In the genomic region with DNA sequence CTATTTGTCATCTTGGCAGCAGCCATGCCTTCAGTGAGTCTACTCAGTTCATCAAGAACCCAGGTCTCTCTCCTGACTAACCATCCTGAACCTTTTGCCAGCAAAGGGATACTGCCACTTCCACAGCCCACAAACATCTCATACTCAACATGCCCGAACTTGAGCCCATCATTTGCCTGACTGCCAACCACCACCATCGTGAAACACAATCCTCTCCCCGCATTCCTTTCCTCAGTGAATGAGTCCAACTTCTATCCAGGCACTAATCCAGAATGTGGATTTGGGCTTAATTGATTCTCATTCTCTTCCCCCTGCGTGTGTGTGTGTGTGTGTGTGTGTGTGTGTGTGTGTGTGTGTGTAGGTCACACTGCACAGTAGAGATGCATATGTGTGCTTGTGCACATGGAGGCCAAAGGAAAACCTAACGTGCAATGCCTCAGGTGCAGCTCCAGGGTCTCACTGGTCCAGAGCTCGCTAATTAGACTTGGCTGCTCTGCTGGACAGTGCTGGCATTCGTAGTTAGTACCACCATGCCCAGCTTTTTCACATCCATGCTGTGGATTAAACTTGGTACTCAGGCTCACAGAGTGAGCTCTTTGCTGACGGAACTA, we compare ENCODE assay signal across 15 mouse cellular contexts.
DNase-seq lines count a peak whose midpoint lies in the region; ATAC-seq and TF ChIP-seq lines count a peak whose summit lies in the region.
"Had no signal": no experiment of that assay in that cellular context is flagged by ENCODE, and none has a peak within 500 bp of the region (broad histone marks: within the 10 kb centered on the region; RNA-seq: fewer than 3 reads in every experiment).

No protein-coding gene starts in this region.

- no peak overlapping the region for H3K4me3 ChIP-seq in heart, embryonic 10.5 days
- no peak overlapping the region for H3K4me3 ChIP-seq in midbrain, embryonic 15.5 days
- no peak overlapping the region for H3K4me3 ChIP-seq in midbrain, postnatal 0 days (ENCODE audit: low read depth, low read length)
- H3K4me3 ChIP-seq in embryonic fibroblast, embryonic 13.5 days (ENCODE audit: insufficient read depth, low read length): no peak overlapping the region
- H3K4me3 ChIP-seq: limb, embryonic 12.5 days had no signal

- peak; percentile 47 for DNase-seq in heart, embryonic 10.5 days (ENCODE audit: low spot score)
- DNase-seq in heart, postnatal 10 days: no peak
- no peak for DNase-seq in midbrain, postnatal 0 days (ENCODE audit: low spot score)
- DNase-seq in gastrocnemius, postnatal 14 days: no peak
- DNase-seq in adrenal gland, adult 18-20 months (ENCODE audit: low spot score in 2 of 2): no peak
- DNase-seq: cerebellum, adult 9-10 months; heart, postnatal 36 days; kidney, postnatal 36 days; lung, adult 18-20 months; lung, postnatal 4 days; right cerebral cortex, adult 18-20 months had no signal

- H3K4me2 ChIP-seq in midbrain, embryonic 15.5 days: no peak overlapping the region
- no peak overlapping the region for H3K4me2 ChIP-seq in midbrain, postnatal 0 days (ENCODE audit: low read depth, low read length, poor library complexity, severe bottlenecking)
- H3K4me2 ChIP-seq: limb, embryonic 12.5 days had no signal

- peak; percentile 49; the same call in 1 of the 2 replicates for ATAC-seq in midbrain, embryonic 15.5 days (replicated peaks)
- no peak for ATAC-seq in midbrain, postnatal 0 days (ENCODE audit: low FRiP score)
- ATAC-seq: intestine, embryonic 16.5 days had no signal

- TF ChIP-seq POLR2A in embryonic fibroblast, embryonic 13.5 days (IDR thresholded peaks at IDR 0.05; ENCODE audit: low read depth, low read length): no peak

- no peaks in the 10 kb centered on the region for H3K36me3 ChIP-seq in heart, embryonic 10.5 days
- no peaks in the 10 kb centered on the region for H3K36me3 ChIP-seq in midbrain, embryonic 15.5 days (replicated peaks)
- no peaks in the 10 kb centered on the region for H3K36me3 ChIP-seq in midbrain, postnatal 0 days (ENCODE audit: insufficient read depth, low read length)
- H3K36me3 ChIP-seq: limb, embryonic 12.5 days had no signal

- H3K27ac ChIP-seq in heart, embryonic 10.5 days: no peak overlapping the region
- H3K27ac ChIP-seq in midbrain, embryonic 15.5 days: no peak overlapping the region
- H3K27ac ChIP-seq in midbrain, postnatal 0 days (ENCODE audit: low read depth, low read length): no peak overlapping the region
- H3K27ac ChIP-seq in embryonic fibroblast, embryonic 13.5 days (ENCODE audit: insufficient read depth, low read length): peak overlapping the region; percentile 28; the same call in 1 of the 2 replicates
- H3K27ac ChIP-seq: limb, embryonic 12.5 days had no signal

- intact Hi-C loops in heart, postnatal 10 days (cut with DNase I): no loop called here
- intact Hi-C loops in gastrocnemius, postnatal 14 days (cut with DNase I; ENCODE audit: low total_unique reads): no loop called here

- H3K4me1 ChIP-seq in heart, embryonic 10.5 days: 0 out of 2 replicates have a peak, but pooled peaks cover 7% of the 10 kb centered on the region
- H3K4me1 ChIP-seq in midbrain, embryonic 15.5 days: no peaks in the 10 kb centered on the region
- H3K4me1 ChIP-seq in midbrain, postnatal 0 days (ENCODE audit: insufficient read depth, low read length): no peaks in the 10 kb centered on the region
- peaks cover 4% of the 10 kb centered on the region for H3K4me1 ChIP-seq in embryonic fibroblast, embryonic 13.5 days (ENCODE audit: control insufficient read depth, insufficient read depth, low read length)

- H3K9me3 ChIP-seq in heart, embryonic 10.5 days: no peaks in the 10 kb centered on the region
- no peaks in the 10 kb centered on the region for H3K9me3 ChIP-seq in midbrain, embryonic 15.5 days
- H3K9me3 ChIP-seq in midbrain, postnatal 0 days (ENCODE audit: low read length): no peaks in the 10 kb centered on the region
- H3K9me3 ChIP-seq: limb, embryonic 12.5 days had no signal

- no peak for TF ChIP-seq CTCF in midbrain, postnatal 0 days (IDR thresholded peaks at IDR 0.05)
- TF ChIP-seq CTCF in embryonic fibroblast, embryonic 13.5 days (IDR thresholded peaks at IDR 0.05; ENCODE audit: borderline replicate concordance, insufficient read depth, low read length): no peak

- 89% methylated on average over 8 of the region's 8 CpGs for WGBS in heart, embryonic 10.5 days
- WGBS in midbrain, embryonic 15.5 days: 76% methylated on average over 8 of the region's 8 CpGs
- WGBS in midbrain, postnatal 0 days: 72% methylated on average over 8 of the region's 8 CpGs

- no peak overlapping the region for H3K9ac ChIP-seq in midbrain, embryonic 15.5 days
- H3K9ac ChIP-seq in midbrain, postnatal 0 days (replicated peaks; ENCODE audit: low read length, poor library complexity, severe bottlenecking): no peak overlapping the region
- H3K9ac ChIP-seq: limb, embryonic 12.5 days had no signal

- no peaks in the 10 kb centered on the region for H3K27me3 ChIP-seq in heart, embryonic 10.5 days (ENCODE audit: insufficient read depth, poor library complexity, severe bottlenecking)
- no peaks in the 10 kb centered on the region for H3K27me3 ChIP-seq in midbrain, embryonic 15.5 days (replicated peaks)
- H3K27me3 ChIP-seq in midbrain, postnatal 0 days (ENCODE audit: insufficient read depth, low read length): no peaks in the 10 kb centered on the region
- H3K27me3 ChIP-seq: limb, embryonic 12.5 days had no signal
